Mouse (Mus musculus) liver, postnatal 0 days (tissue): ENCODE data around the gene Flt3.

Source experiments
- CTCF ChIP-seq: sonication (generic); IDR thresholded peaks from 2 replicates; pipeline ENCODE4 v1.5.1; 2016; ENCODE audit warnings: antibody characterized with exemption, low read depth
- EP300 ChIP-seq: IDR thresholded peaks from 2 replicates; pipeline ENCODE4 v1.6.1; 2016; ENCODE audit warnings: antibody characterized with exemption, low read depth, mild to moderate bottlenecking

DNA sequence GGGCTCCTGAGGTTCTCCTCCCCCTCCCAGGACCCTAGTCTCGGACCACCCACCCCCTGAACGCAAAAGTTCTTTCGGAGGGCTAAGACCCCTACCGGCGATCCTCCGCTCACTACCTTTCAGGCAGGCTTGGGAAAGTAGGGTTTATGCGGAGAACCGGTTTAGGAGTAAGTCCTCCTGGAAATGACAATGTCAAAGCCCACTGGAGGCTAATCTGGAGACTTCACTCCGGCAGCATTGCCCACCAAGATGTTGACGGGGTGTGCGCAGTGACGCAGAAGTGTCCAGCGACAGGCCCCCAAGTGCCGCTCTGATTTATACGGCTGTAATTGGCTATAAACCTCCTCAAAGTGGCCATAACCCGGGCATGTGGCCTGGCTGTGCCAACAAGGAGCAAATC lies 95.1 kb downstream of the Flt3 start:
- no peak for TF ChIP-seq CTCF
- no peak for TF ChIP-seq EP300
